Mouse (Mus musculus) cortical plate, adult 2 months (tissue): Measurements from ENCODE around the gene Stim1.

Source experiments
- CTCF ChIP-seq: fragments of 200-500 bp; IDR thresholded peaks from 2 replicates; pipeline ENCODE4 v1.5.1; 2011; ENCODE audit warnings: mild to moderate bottlenecking, control low read depth, low read length; ENCODE audit not compliant: insufficient read depth; ENCODE audit errors: extremely low read depth
- POLR2A ChIP-seq: fragments of 200-500 bp; IDR thresholded peaks from 2 replicates; pipeline ENCODE4 v1.6.1; 2011; ENCODE audit warnings: mild to moderate bottlenecking, low read length, control low read depth; ENCODE audit not compliant: insufficient read depth; ENCODE audit errors: extremely low read depth

DNA sequence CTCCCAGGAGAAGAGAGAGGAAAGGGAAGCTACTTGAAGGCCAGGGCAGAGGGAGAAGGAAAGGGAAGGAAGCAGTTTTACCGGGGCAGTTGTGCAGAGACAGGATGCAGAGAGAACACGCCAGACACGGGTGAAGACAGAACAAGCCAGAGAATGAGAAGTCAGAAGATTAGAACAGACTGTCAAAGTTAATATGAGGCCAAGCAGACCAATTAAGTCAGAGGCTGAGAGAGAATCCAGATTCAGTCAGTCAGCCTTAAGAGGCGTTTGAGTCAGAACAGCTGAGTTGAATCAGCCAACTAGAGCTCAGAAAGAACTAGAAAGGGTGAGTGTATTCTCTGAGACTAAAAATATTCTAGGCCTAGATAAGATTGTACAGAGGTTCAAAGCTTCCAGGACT is 66.1 kb downstream of the Stim1 start:
- TF ChIP-seq CTCF (no peak), POLR2A (no peak)
